Mouse (Mus musculus) stomach, embryonic 16.5 days (tissue): Measurements from ENCODE around the gene Ago4. TPM values are rescaled to one million over a fixed set of nuclear protein-coding genes. Genes with fewer than 3 reads are reported as not detected.
A peak's percentile ranks its signal among the peaks of the same experiment; 100 is the strongest.

Experiments used
- ATAC-seq: fragments of 200-750 bp; cut with Nextera tagmentation; 2 replicates; pipeline ENCODE4 v1.8.0; 2017; ENCODE audit warnings: moderate number of reproducible peaks, moderate TSS enrichment; ENCODE audit not compliant: insufficient read depth, low FRiP score
- H3K27ac ChIP-seq: fragments of 300-500 bp; sonication (generic); 2 replicates; pipeline ENCODE4 v1.5.1; 2014; ENCODE audit warnings: low read length
- H3K27me3 ChIP-seq: fragments of 300-500 bp; sonication (generic); 2 replicates; pipeline ENCODE4 v1.6.1; 2014; ENCODE audit warnings: low read length, control low read depth, mixed read lengths; ENCODE audit not compliant: control insufficient read depth, insufficient read depth
- H3K36me3 ChIP-seq: fragments of 300-500 bp; sonication (generic); 2 replicates; pipeline ENCODE4 v1.6.1; 2014; ENCODE audit warnings: low read length; ENCODE audit not compliant: control insufficient read depth, insufficient read depth
- H3K4me1 ChIP-seq: fragments of 300-500 bp; sonication (generic); 2 replicates; pipeline ENCODE4 v1.6.1; 2014; ENCODE audit warnings: low read length, control low read depth, mixed read lengths; ENCODE audit not compliant: control insufficient read depth, insufficient read depth
- H3K4me2 ChIP-seq: fragments of 300-500 bp; sonication (generic); 2 replicates; pipeline ENCODE4 v1.6.1; 2014; ENCODE audit warnings: low read depth, low read length, mixed read lengths
- H3K4me3 ChIP-seq: fragments of 300-500 bp; sonication (generic); replicated peaks from 2 replicates; pipeline ENCODE4 v1.5.1; 2014; ENCODE audit warnings: mild to moderate bottlenecking, low read length
- H3K9ac ChIP-seq: fragments of 300-500 bp; sonication (generic); 2 replicates; pipeline ENCODE4 v1.6.1; 2014; ENCODE audit warnings: low read length
- H3K9me3 ChIP-seq: fragments of 300-500 bp; sonication (generic); replicated peaks from 2 replicates; pipeline ENCODE4 v1.6.1; 2016; ENCODE audit warnings: low read length, control low read depth; ENCODE audit not compliant: control insufficient read depth
- WGBS: fragments of 180-500 bp; shearing (Covaris S2); extraction: QIAGEN DNeasy Blood & Tissue Kit; methylation state at CpG from one replicate; pipeline ENCODE4 v1.1.7; 2014; 5-methylcytosine and 5-hydroxymethylcytosine counted together
- polyA plus RNA-seq: library from polyadenylated mRNA; unstranded; fragments of >200 nt; fragmentation: Nextera tagmentation; extraction: Ambion mirVana; gene quantifications from 2 replicates; pipeline ENCODE4 v1.2.1, GENCODE M21; 2015

Ago4 gene
- polyA plus RNA-seq, 1 experiment from 2014 or later: 1.4 TPM

GRCm38 (mm10) chr4:126469334-126469733 lies 63.9 kb downstream of the Ago4 start:
- no peaks in the 10 kb centered on the region for H3K36me3 ChIP-seq
- peaks cover 29% of the 10 kb centered on the region for H3K4me1 ChIP-seq
- H3K27me3 ChIP-seq: no peaks in the 10 kb centered on the region
- no peak for ATAC-seq
- 33% methylated on average over 1 of the region's 1 CpGs for WGBS
- no peak overlapping the region for H3K9ac ChIP-seq
- H3K9me3 ChIP-seq: no peaks in the 10 kb centered on the region
- H3K4me2 ChIP-seq: no peak overlapping the region
- H3K27ac ChIP-seq: no peak overlapping the region
- no peak overlapping the region for H3K4me3 ChIP-seq

- peak overlapping the region; percentile 38; the same call in 1 of the 2 replicates for H3K9ac ChIP-seq
- no peaks in the 10 kb centered on the region for H3K27me3 ChIP-seq
- WGBS: 4% methylated on average over 8 of the region's 8 CpGs
- no peaks in the 10 kb centered on the region for H3K36me3 ChIP-seq
- peak overlapping the region; percentile 77 for H3K4me2 ChIP-seq
- no peak for ATAC-seq
- no peak overlapping the region for H3K27ac ChIP-seq
- H3K4me3 ChIP-seq: peak overlapping the region; percentile 90
- no peaks in the 10 kb centered on the region for H3K9me3 ChIP-seq
- peaks cover 31% of the 10 kb centered on the region for H3K4me1 ChIP-seq
Measured at GRCm38 (mm10) chr4:126468925-126469324, 64.3 kb downstream of the Ago4 start.

GRCm38 (mm10) chr4:126468285-126468901 lies 64.9 kb downstream of the Ago4 start, which contains the start of gene Ago1:
Gene Ago1, minus strand, starts transcription at chr4:126468583.
- peak; percentile 89 for ATAC-seq
- Histone ChIP-seq H3K4me2 (peak within 1 kb of the TSS; percentile 77), H3K4me1 (peaks cover 31% of the 10 kb centered on the region), H3K4me3 (peak within 1 kb of the TSS; percentile 90), H3K9me3 (no peaks in the 10 kb centered on the region), H3K27me3 (no peaks in the 10 kb centered on the region), H3K9ac (peak within 1 kb of the TSS; percentile 92), H3K36me3 (no peaks in the 10 kb centered on the region), H3K27ac (peak within 1 kb of the TSS; percentile 89)
- WGBS: under 1% methylated on average over 55 of the region's 55 CpGs

GRCm38 (mm10) chr4:126467721-126468284 lies 65.5 kb downstream of the Ago4 start:
- under 1% methylated on average over 23 of the region's 25 CpGs for WGBS
- H3K9me3 ChIP-seq: no peaks in the 10 kb centered on the region
- ATAC-seq: peak; percentile 68; the same call in 1 of the 2 replicates
- no peaks in the 10 kb centered on the region for H3K36me3 ChIP-seq
- peak overlapping the region; percentile 90 for H3K4me3 ChIP-seq
- peak overlapping the region; percentile 77 for H3K4me2 ChIP-seq
- H3K4me1 ChIP-seq: peaks cover 31% of the 10 kb centered on the region
- H3K9ac ChIP-seq: peak overlapping the region; percentile 92
- peak overlapping the region; percentile 89 for H3K27ac ChIP-seq
- no peaks in the 10 kb centered on the region for H3K27me3 ChIP-seq

- Histone ChIP-seq H3K27me3 (no peaks in the 10 kb centered on the region), H3K27ac (peak overlapping the region; percentile 57), H3K9ac (peak overlapping the region; percentile 39; the same call in 1 of the 2 replicates), H3K9me3 (no peaks in the 10 kb centered on the region), H3K4me3 (no peak overlapping the region), H3K4me2 (peak overlapping the region; percentile 38), H3K36me3 (no peaks in the 10 kb centered on the region), H3K4me1 (peaks cover 31% of the 10 kb centered on the region)
- ATAC-seq: no peak
- WGBS: 30% methylated on average over 8 of the region's 8 CpGs
Measured at GRCm38 (mm10) chr4:126466251-126466750, 67.0 kb downstream of the Ago4 start.

- 12% methylated on average over 8 of the region's 8 CpGs for WGBS
- Histone ChIP-seq H3K9ac (peak overlapping the region; percentile 39; the same call in 1 of the 2 replicates), H3K4me3 (no peak overlapping the region), H3K27ac (peak overlapping the region; percentile 57), H3K4me1 (peaks cover 31% of the 10 kb centered on the region), H3K4me2 (peak overlapping the region; percentile 38), H3K36me3 (no peaks in the 10 kb centered on the region), H3K9me3 (no peaks in the 10 kb centered on the region), H3K27me3 (no peaks in the 10 kb centered on the region)
- ATAC-seq: no peak
Measured at GRCm38 (mm10) chr4:126465843-126466242, 67.4 kb downstream of the Ago4 start.

GRCm38 (mm10) chr4:126464892-126465235 lies 68.4 kb downstream of the Ago4 start:
- Histone ChIP-seq H3K9ac (no peak overlapping the region), H3K9me3 (no peaks in the 10 kb centered on the region), H3K4me1 (peaks cover 31% of the 10 kb centered on the region), H3K36me3 (no peaks in the 10 kb centered on the region), H3K4me3 (no peak overlapping the region), H3K4me2 (no peak overlapping the region), H3K27me3 (no peaks in the 10 kb centered on the region), H3K27ac (no peak overlapping the region)
- ATAC-seq: no peak
- 15% methylated on average over 2 of the region's 2 CpGs for WGBS

GRCm38 (mm10) chr4:126464189-126464891 lies 68.9 kb downstream of the Ago4 start:
- no peak overlapping the region for H3K4me2 ChIP-seq
- no peaks in the 10 kb centered on the region for H3K9me3 ChIP-seq
- H3K9ac ChIP-seq: no peak overlapping the region
- 0 out of 2 replicates have a peak, but pooled peaks cover 2% of the 10 kb centered on the region for H3K36me3 ChIP-seq
- peaks cover 31% of the 10 kb centered on the region for H3K4me1 ChIP-seq
- H3K4me3 ChIP-seq: no peak overlapping the region
- H3K27ac ChIP-seq: no peak overlapping the region
- H3K27me3 ChIP-seq: no peaks in the 10 kb centered on the region
- 34% methylated on average over 4 of the region's 4 CpGs for WGBS
- no peak for ATAC-seq

GRCm38 (mm10) chr4:126455441-126455840 lies 77.8 kb downstream of the Ago4 start:
- WGBS: 83% methylated on average over 7 of the region's 7 CpGs
- H3K9me3 ChIP-seq: no peaks in the 10 kb centered on the region
- no peak overlapping the region for H3K4me3 ChIP-seq
- ATAC-seq: no peak
- no peaks in the 10 kb centered on the region for H3K27me3 ChIP-seq
- no peak overlapping the region for H3K9ac ChIP-seq
- no peaks in the 10 kb centered on the region for H3K4me1 ChIP-seq
- peaks cover 8% of the 10 kb centered on the region for H3K36me3 ChIP-seq
- peak overlapping the region; percentile 50 for H3K27ac ChIP-seq
- no peak overlapping the region for H3K4me2 ChIP-seq
